In the genomic region with DNA sequence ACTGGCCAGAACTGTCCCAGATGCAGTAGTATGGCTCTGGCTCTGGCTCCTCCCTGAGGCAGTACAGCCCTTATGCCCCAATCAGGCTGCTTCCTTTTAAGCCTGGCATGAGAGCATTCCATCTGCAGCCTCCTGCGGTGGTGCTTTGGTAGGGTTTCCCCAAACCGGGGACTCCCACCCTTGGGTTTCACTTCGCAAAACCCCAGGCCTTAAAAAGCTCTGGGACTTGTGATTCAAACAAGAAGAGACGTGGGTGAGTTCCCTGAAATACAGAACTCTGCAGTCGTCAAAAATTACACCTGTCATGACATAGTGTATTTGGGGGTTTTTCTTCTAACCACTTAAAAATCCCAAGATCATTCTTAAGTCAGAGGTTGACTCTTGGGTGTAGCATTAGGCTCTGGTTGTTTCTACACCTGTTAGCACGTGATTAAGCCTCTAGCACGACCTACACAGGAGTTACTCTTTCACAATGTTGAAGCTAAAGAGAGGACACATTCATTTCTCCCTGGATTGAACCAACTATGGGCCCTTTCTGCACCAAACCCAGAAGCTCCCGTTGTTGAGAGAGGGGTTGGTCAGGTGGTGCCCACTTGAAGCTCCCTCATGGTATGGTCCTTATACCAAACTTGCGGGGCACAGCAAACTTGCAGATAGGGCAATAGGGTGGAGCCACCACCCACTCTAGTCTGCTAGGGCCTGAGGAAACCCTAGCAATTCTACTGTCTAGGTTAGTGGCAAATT, we compare ENCODE assay signal across 15 mouse cellular contexts. TPM values are rescaled to one million over a fixed set of nuclear protein-coding genes. Genes with fewer than 3 reads are reported as not detected.
DNase-seq lines count a peak whose midpoint lies in the region; ATAC-seq and TF ChIP-seq lines count a peak whose summit lies in the region.
"Had no signal": no experiment of that assay in that cellular context is flagged by ENCODE, and none has a peak within 500 bp of the region (broad histone marks: within the 10 kb centered on the region; RNA-seq: fewer than 3 reads in every experiment).

No protein-coding gene starts in this region.

- no peak overlapping the region for H3K27ac ChIP-seq in forebrain, embryonic 10.5 days
- H3K27ac ChIP-seq: intestine, embryonic 15.5 days; limb, embryonic 12.5 days had no signal

- TF ChIP-seq CTCF in lung, adult 2 months (IDR thresholded peaks at IDR 0.05; ENCODE audit: insufficient read depth, low read length): no peak

- peak; percentile 32 for ATAC-seq in inflammation-experienced regulatory T-cells, adult 6 months
- ATAC-seq: intestine, embryonic 15.5 days had no signal

- no peaks in the 10 kb centered on the region for H3K4me1 ChIP-seq in lung, adult 2 months (ENCODE audit: control insufficient read depth, insufficient read depth, low read length)
- H3K4me1 ChIP-seq in forebrain, embryonic 10.5 days: peaks cover 28% of the 10 kb centered on the region

- TF ChIP-seq POLR2A in lung, adult 2 months (IDR thresholded peaks at IDR 0.05; ENCODE audit: borderline replicate concordance, extremely low read depth, low read depth, low read length): no peak

- WGBS in lung, adult 2 months: 64% methylated on average over 9 of the region's 9 CpGs
- 78% methylated on average over 9 of the region's 9 CpGs for WGBS in forebrain, embryonic 10.5 days

- no peaks in the 10 kb centered on the region for H3K9me3 ChIP-seq in forebrain, embryonic 10.5 days
- H3K9me3 ChIP-seq: intestine, embryonic 15.5 days; limb, embryonic 12.5 days had no signal

- no peak overlapping the region for H3K4me3 ChIP-seq in lung, adult 2 months (replicated peaks; ENCODE audit: extremely low read depth, low read depth, low read length)
- no peak overlapping the region for H3K4me3 ChIP-seq in forebrain, embryonic 10.5 days
- H3K4me3 ChIP-seq: intestine, embryonic 15.5 days; limb, embryonic 12.5 days had no signal

- intact Hi-C loops in heart, postnatal 10 days (cut with DNase I): no loop called here

- H3K27me3 ChIP-seq in forebrain, embryonic 10.5 days (ENCODE audit: poor library complexity, severe bottlenecking): no peaks in the 10 kb centered on the region
- H3K27me3 ChIP-seq: intestine, embryonic 15.5 days; limb, embryonic 12.5 days had no signal

- DNase-seq in lung, postnatal 25 days (ENCODE audit: low spot score): peak; percentile 29
- no peak for DNase-seq in lung, adult 2 months
- DNase-seq in CD8-positive naive resting alpha-beta T cell, adult 2 months (ENCODE audit: low read depth in 2 of 2, low spot score in 2 of 2): peak; percentile 39 to 50
- peak; percentile 23 for DNase-seq in skeletal muscle tissue, adult 2 months (ENCODE audit: low read depth, low spot score)
- DNase-seq in right cerebral cortex, postnatal 36 days (ENCODE audit: low spot score in 2 of 2): no peak
- no peak for DNase-seq in heart, postnatal 10 days
- no peak for DNase-seq in forebrain, embryonic 10.5 days (ENCODE audit: extremely low spot score, low spot score)
- DNase-seq: adrenal gland, postnatal 36 days; cerebellum, adult 11 months; kidney, postnatal 10 days; layer of hippocampus, postnatal 36 days; lung, postnatal 10 days had no signal

- peaks cover 46% of the 10 kb centered on the region for H3K36me3 ChIP-seq in forebrain, embryonic 10.5 days (replicated peaks)

RNA-seq across cellular contexts. Expression of gene Myo1g, which starts 2.2 kb away (rescaled TPM):
- polyA plus RNA-seq in lung, adult 2 months (2012; rRNA removed): 37.1 and 52.3 TPM in 2 replicates
- 100 to 1,000 TPM; 117 to 248 (median 132) TPM for polyA plus RNA-seq in inflammation-experienced regulatory T-cells, adult 6 months (2017; shearing (Covaris generic))
- total RNA-seq in heart, postnatal 10 days (2021): 1 to 10 TPM; 1.4 to 1.6 TPM
- polyA plus RNA-seq in forebrain, embryonic 10.5 days (2016; fragmentation: Nextera tagmentation; extraction: Ambion mirVana): 0.97 and 1.0 TPM in 2 replicates

RNA-seq across cellular contexts. Expression of gene Ccm2, which starts 23.7 kb away (rescaled TPM):
- 77.3 and 100 TPM in 2 replicates for polyA plus RNA-seq in lung, adult 2 months (2012; rRNA removed)
- 100 to 1,000 TPM in 2 of 3 experiments, 10 to 100 TPM in 1; 98.6 to 202 (median 183) TPM for polyA plus RNA-seq in inflammation-experienced regulatory T-cells, adult 6 months (2017; shearing (Covaris generic))
- 10 to 100 TPM; 28.3 to 29.6 TPM for total RNA-seq in heart, postnatal 10 days (2021)
- 99.5 and 107 TPM in 2 replicates for polyA plus RNA-seq in forebrain, embryonic 10.5 days (2016; fragmentation: Nextera tagmentation; extraction: Ambion mirVana)

RNA-seq across cellular contexts. Expression of gene Purb, which starts 47.2 kb away (rescaled TPM):
- 10.7 and 11.0 TPM in 2 replicates for polyA plus RNA-seq in lung, adult 2 months (2012; rRNA removed)
- polyA plus RNA-seq in inflammation-experienced regulatory T-cells, adult 6 months (2017; shearing (Covaris generic)): 10 to 100 TPM; 21.0 to 26.1 (median 23.7) TPM
- total RNA-seq in heart, postnatal 10 days (2021): 10 to 100 TPM; 70.5 to 74.0 TPM
- polyA plus RNA-seq in forebrain, embryonic 10.5 days (2016; fragmentation: Nextera tagmentation; extraction: Ambion mirVana): 16.9 and 18.7 TPM in 2 replicates

Comparison
In these comparisons a context has a peak if more than half of its experiments do, and no peak if none do; other contexts are left out.
1. DNase-seq: peak in lung, postnatal 25 days (single experiment), CD8-positive naive resting alpha-beta T cell, adult 2 months (2 of 2) and skeletal muscle tissue, adult 2 months (single experiment); none in lung, adult 2 months (single experiment), right cerebral cortex, postnatal 36 days (0 of 2), heart, postnatal 10 days (0 of 2) and forebrain, embryonic 10.5 days (single experiment).
2. RNA of gene Myo1g, which starts 2.2 kb away (polyA plus RNA-seq): 117 to 248 TPM in inflammation-experienced regulatory T-cells, adult 6 months and 37.1 to 52.3 TPM in lung, adult 2 months; 0.97 to 1.0 TPM in forebrain, embryonic 10.5 days; every median in the first group is over 10 times any median in the second.